Mouse (Mus musculus): ENCODE data around the gene Znfx1. TPM values are rescaled to one million over a fixed set of nuclear protein-coding genes. Genes with fewer than 3 reads are reported as not detected.

Znfx1 gene
- total RNA-seq (2021) = 10 to 100 TPM; 36.7 to 39.0 TPM

DNA sequence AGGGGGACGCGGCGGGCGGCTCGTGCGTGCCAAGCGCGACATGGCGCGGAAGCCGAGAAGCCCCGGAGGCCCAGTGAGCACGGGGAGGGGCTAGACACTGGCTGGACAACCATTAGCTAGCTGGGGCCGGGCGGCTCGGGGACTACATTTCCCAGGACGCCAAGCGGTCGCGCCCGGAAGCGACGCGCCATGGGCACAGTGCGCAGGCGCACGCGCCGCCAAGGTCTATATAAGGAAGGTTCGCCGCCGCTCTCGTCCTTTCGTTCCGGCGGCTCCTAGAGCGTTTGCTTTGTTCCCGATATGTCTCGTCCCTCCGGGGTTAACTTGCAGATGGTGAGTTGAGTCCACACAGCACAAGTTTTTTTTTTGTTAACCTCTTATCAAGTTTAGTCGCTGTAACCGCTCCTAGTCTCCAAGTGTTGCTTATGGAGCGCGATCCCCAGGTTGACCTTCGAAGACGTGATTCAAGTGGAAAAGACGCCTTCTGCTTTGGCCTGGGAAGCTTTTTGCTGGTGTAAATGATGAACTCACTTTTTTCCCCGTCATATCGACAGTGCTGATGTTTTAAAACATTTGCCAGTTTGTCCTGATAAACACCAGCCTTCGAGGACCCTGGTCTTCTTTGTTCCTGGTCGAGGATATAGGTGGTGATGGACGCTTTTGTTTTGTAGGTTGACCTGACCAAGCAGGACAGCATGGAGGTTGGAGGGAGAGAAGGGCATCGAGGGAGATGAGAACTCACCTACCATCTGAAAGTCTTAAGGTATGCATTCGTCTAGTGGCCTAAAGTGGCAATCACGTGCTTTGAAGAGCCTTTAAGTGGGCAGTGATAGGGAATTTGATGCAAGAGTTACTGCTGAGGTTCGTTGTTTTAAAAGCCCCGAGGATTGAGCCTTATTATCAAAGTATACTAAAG, at the start of gene Znfx1:
Gene Znfx1 (minus strand): TSS at position 51 of the 916 bp plus-strand sequence.
- peak; percentile 98 to 100 for DNase-seq (ENCODE audit: extremely low spot score in 1 of 2, low spot score in 1 of 2)

DNA sequence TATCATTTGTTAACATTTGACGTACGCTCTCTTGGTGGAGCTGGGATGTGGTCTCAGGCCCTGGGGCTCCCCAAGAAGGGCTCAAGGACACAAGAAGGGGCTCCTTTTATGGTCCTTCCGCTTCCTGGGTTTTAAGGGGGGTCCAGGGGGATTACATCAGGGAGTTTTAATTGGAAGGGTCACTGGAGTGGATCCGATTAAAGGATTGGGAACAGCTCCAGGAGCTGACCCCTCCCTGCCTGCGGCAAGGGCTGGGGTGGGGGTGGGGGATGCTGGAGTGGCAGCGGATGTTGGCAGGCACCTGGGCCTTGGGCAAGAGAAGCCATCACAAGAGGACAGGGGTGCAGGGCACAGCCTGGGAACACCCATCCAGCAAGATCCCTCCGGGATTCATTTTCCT, 49.4 kb upstream of the Znfx1 start:
- no peak for DNase-seq (ENCODE audit: extremely low spot score in 1 of 2, low spot score in 1 of 2)

DNA sequence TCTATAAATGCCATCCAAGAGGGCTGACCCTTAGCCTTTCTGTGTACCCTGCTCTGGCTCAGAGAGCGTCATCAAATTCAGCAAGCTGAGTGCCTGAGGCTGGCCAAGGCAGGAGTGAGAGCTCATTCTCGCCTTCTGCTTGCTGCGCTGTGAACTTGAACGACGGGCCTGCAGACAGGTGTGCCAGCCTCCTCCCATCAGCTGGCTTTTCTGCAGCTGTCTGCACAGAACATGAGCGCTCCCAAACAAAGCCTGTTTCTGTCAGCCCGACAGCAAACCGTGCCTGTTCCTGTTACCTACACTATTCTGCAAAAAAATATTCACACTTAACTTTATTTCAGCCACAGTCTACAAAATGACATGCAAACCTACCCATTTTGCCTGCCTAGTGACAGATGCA, 46.7 kb upstream of the Znfx1 start:
- DNase-seq (ENCODE audit: extremely low spot score in 1 of 2, low spot score in 1 of 2) = no peak

DNA sequence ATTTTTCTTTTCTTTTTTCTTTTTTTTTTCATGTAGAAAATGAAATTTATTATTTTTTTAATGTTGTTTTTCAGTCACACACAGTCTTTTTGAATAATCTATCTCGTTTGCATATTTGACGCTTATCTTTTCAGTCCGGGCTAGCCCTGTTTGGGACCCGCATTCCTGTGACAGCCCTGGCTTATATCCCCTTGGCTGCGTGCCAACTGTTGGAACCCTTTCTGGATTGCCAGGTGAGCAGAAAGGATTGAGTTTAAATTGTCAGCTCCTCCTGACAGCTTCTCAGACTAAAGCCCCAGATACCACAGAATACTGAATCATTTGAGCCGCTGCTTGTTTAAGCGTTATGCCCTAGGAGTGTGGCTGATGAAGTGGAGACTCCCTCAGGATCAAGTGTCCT, 40.7 kb upstream of the Znfx1 start:
- no peak for DNase-seq (ENCODE audit: extremely low spot score in 1 of 2, low spot score in 1 of 2)

DNA sequence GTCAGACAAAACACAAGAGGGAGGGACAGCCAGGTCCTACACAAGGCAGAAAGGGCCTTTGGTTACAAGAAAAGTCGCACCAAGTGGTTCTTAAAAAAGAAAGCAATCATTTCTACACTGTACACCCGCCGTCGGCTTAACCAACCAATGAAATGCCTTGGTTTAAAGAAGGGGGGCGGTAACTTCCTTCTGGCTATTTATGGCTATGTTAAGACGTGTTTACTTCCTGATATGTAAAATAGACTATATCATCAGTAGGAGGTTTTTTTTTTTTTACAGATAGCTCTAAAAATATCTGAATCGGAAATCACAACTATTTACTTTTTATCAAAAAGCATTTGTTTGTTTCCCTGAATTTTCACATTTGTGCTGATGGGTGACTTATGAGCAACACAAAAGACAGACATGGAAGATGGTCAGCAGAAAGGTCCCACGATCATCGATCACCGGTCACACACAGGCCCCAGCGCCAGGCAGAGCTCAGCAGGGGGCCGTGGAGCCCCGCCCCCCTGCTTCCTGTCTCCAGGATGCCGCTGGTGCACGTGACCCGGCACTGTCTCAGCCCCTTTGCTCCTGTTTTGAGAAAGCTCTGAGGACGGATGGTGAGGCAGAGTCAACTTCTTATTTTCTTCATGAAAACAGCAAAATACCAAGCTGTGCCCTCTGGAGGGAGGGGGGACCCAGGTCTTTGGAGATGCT, 39.1 kb upstream of the Znfx1 start:
- DNase-seq (ENCODE audit: extremely low spot score in 1 of 2, low spot score in 1 of 2) = no peak

DNA sequence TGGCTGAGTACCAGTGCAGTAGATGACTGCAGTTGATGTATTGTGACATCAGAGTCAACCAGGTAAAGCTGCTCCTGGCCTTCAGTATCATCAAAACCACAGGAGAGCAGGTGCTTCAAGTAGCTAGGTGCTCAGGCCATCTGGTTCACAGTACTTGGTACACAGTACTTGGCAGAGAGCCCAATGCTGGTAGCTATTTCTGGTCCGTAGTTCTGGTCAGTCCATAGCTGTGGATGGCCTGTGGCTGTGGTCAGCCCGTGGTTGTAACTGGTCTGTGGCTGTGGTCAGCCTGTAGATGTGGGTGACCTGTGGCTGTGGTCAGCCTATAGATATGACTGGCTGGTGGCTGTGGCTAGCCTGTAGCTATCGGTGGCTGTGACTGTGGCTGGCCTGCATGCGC, 31.9 kb upstream of the Znfx1 start:
- DNase-seq (ENCODE audit: extremely low spot score in 1 of 2, low spot score in 1 of 2) = no peak

DNA sequence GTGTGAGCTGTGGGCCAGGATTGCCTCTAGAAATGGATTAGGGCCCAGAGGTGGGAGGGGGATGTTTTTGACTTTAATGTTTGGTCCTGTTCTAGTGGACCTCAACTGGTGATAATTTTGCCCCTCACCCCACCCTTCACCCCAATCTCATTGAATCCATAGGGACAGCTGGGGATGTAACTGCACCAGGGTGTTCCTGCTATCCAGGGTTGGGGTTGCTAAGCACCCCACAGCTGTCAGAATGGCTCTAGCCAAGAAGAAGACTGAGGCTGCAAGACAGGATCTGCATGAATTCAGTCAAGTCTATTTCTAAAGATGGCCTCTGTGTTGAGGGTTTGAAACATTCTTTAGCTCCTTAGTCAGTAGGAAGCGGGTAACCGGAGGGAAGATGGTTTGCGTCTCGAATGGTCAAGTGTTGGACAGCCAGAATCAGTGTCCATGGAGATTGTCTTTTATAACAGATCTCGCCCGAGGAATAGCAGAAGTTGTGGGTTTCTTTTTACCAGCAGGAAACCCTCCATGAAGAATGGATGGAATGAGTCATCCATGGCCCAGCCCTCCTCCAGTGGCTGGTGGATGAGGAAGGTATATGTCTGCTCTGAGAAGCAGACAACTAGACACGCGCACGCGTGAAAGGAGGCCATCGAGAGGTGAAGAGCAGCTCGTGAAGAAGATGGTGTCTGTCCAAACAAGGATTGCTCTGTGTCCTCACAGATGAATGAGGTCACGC, 30.5 kb upstream of the Znfx1 start:
- DNase-seq (ENCODE audit: extremely low spot score in 1 of 2, low spot score in 1 of 2) = no peak

DNA sequence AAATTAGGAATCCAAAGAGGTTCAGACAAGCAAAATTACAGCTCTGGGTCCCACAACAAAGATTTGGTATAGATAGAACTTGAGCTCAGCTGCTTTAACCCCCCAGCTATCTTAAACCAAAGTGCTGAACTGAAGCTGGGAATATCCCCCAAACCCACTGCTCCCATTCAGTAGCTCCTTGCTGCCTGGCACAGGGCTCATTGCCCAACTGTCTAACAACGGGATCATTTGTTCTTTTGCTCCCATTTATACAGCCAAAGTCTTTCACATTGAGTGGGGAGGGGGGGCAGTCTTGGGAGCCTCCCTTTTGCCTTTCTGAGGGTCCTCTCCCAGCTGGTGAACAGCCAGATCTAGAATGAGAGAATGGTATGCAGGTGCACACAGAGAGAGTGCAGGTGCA, 27.5 kb upstream of the Znfx1 start:
- DNase-seq (ENCODE audit: extremely low spot score in 1 of 2, low spot score in 1 of 2) = no peak

DNA sequence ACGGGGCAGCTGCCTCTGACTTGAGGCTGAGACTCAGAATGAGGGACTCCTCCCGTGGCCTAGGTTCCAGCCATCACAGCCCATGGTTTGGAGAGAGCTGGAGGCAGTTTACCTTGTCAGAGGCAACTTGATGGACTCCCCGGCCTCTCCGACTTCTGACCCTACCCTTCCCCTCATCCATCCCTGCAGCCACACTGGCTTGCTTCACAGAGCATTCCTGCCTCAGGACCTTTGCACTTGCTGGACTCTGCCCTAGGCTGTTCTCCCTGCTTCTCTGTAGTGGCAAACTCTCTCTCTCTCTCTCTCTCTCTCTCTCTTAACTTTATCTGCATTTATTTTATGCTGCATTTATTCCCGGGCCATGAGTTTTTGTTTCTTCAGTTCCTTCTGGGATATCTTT, 24.0 kb upstream of the Znfx1 start:
- DNase-seq (ENCODE audit: extremely low spot score in 1 of 2, low spot score in 1 of 2) = no peak

DNA sequence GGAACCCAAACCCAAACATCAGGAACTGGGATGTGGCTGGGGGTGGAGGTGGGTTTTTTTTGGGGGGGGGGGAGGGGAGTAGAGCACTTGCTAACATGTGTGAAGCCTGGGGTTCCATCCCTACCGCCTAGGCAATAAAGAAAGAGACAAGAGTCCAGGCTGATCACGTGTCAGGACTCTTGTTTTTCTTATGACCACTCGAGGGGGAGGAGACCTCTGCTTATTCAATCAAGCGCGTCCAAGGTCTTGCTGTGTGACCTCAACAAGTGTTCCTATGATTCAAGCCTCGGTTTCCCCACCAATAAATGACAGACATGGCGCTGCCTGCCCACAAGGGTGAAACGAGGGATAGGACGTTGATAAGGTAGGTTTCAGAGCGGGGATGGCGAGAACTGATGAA, 23.3 kb upstream of the Znfx1 start:
- DNase-seq (ENCODE audit: extremely low spot score in 1 of 2, low spot score in 1 of 2) = no peak

DNA sequence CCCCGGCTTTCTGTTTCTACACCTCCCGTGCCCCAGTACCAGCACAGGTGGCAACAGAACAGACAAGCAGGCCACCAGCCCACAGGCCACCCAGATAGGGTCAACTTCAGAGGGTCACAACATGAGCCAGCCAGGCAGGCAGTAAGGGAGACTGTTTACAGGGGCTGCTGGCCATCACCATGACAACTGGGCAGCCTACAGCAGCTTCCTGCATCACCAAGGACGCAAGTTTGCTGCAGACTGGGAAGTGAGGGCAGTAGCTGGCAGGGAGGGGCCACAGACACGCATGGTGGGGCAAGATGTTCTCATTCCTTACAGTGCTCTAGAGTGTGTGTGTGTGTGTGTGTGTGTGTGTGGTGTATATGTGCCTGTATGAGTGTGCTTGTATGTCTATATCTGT, 18.8 kb upstream of the Znfx1 start:
- DNase-seq (ENCODE audit: extremely low spot score in 1 of 2, low spot score in 1 of 2) = no peak

DNA sequence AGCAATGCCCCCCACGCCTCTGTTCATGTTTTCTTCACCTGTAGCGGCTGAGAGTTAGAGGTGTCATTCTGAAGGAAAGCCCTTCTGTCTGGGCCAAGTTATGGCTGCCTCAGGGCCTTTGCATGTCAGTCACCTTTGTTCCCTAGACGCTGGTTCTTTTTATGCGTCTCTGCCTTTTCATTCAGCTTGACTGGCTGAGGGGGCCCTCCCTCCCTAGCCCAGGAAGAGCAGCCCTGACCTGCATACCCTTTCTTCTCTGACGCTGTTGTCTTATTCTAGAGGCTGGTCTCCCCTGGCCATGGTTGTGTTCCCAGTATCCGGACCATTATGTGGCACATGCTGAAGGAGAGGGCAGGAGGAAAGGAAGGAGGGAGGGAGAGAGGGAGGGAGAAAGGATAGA, 18.3 kb upstream of the Znfx1 start:
- DNase-seq (ENCODE audit: extremely low spot score in 1 of 2, low spot score in 1 of 2) = no peak

DNA sequence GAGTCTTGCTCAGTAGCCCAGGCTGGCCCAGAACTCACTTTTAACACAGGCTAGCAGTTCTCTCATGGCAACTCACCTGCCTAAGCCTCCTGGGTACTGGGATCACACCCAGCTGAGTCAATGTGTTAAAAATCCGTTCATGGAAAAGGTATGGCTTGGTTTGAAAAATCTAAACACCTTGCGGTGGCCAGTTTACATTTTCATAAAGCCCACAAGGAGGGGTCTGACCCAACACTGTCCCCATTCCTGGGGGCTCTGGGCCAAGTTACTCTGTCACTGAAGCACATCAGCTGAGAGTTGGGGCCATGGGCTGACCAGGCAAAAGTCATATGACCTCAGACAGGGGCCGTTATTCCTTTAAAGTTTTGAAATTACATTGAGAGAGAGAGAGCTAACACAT, 17.6 kb upstream of the Znfx1 start:
- no peak for DNase-seq (ENCODE audit: extremely low spot score in 1 of 2, low spot score in 1 of 2)

DNA sequence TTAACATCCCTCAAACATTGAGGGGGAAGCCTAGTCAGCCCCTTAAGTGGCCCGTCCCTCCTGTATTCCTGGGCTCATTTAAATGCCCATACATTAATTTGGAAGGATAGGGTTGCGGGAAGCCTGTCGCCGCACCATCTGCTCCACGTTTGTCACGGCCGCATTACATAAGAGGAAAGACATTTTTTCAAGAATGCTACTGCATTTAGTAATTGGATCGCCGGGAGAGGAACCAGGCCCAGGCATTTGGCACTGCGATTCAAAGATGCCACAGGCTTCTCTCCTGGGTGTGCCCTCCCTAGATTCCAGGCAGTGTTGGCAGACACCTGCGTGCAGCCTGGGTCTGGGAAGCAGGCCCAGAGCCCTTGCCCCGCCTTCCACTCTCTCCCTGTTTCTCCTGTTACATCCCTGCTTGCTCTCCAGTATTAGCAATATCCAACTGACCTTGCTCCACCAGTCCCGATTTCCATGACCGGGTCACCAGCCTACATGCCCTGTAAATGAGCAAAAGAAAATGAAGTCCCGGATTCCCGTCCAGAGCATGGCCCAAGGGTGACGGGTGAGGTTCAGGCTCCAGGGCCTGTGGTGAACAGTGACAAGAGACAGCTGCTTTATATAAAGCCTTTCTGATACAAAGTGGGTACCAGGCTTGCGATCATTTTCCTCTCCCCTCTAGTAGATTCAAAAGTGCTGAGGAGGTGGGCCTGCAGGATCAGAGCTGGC, 16.9 kb upstream of the Znfx1 start:
- DNase-seq (ENCODE audit: extremely low spot score in 1 of 2, low spot score in 1 of 2) = peak; percentile 28 to 53

DNA sequence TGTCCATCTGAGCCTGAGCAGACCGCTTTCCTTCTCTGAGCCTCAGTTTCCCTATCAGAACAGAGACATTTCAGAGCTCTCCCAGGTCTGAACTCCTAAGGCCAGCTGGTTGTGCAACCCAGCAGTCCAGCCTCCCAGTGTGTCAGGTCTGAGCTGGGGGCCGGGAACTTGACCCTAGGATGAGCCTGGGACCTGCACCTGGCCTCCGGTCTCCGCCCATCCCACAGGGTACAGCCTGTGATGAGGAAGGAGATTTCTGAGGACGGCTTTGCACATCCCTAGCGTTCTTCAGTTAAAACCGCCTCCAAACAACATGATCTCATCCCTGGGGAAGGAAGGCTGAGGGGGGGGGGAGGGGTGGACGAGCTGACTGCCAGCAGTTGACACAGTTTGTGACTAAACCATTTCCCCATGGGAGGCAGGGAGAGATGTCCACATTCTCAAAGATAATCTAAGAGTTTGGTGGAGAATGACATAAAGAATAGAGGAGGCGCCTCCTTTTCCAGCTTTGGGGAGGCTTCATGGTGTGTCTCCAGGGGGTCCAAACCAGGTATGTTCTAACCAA, 16.2 kb upstream of the Znfx1 start:
- DNase-seq (ENCODE audit: extremely low spot score in 1 of 2, low spot score in 1 of 2) = no peak

DNA sequence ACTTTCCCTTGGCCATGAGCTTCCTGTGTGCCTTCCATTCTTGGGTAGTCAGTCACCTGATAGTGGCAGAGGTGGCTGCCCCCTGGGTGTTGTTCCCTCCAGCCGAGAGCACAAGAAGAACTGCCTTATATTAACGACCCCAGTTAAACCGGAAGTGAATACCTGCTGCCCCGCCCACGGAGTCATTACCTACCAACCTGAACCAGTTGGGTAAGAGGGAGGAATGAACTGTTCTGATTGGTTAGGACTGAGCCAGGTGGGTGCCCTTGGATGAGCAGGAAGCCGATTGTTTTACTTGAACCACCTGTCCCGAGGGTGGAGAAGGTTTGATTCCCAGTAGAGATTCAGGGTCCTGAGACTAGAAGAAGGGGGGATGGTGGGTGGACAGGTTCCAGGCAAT, 15.7 kb upstream of the Znfx1 start:
- DNase-seq (ENCODE audit: extremely low spot score in 1 of 2, low spot score in 1 of 2) = no peak

DNA sequence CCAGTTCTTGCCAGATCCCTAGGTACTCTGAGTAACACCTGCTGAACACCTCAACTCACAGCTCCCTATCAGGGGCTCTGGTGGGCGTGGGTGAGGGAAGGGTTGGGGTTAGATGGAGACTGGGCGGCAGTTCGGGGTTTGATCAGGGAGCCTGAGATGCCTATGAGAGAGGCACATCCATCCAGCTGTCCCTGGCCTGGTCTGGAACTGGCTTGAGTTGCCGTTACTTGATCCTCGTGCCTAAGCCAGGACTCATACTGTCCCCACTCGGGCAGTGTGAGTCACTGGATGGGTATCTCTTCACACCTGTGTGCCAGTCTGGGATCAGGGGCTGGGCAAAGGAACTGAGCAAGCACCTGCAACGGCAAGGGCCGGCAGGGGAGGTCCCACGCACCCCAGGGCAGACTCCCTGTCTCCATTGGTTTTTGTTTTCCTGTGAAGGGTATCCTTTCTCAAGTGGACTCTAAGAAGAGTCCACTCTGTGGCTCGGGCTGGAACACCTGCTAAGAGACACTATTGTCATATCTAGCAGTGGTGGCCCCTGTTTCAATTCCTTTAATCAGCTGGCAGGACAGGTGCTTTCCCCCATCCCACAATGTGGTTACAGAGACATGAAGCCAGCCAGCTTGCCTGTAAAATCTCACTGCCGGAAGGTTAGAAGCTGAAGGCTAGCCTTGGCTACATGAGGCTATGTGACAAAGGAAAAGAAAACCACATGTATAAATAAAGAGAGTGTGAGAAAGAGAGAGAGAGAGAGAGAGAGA, 14.6 kb upstream of the Znfx1 start:
- DNase-seq (ENCODE audit: extremely low spot score in 1 of 2, low spot score in 1 of 2) = no peak

DNA sequence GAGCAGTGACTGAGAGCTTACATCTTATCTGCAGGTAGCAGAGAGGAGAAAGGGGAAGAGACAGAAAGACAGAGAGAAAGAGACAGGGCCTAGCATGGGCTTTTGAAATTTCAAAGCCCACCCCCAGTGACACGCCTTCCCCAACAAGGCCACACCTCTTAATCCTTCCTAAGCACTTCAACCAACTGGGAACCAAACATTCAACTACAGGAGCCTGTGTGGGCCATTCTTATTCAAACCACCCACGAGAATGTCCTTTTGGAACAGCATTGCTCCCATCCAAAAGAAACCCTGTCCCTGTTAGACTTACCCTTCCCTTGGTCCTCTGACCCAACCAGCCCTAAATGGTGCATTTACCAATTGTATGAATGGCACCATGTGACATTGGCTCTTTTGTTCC, 13.9 kb upstream of the Znfx1 start:
- DNase-seq (ENCODE audit: extremely low spot score in 1 of 2, low spot score in 1 of 2) = no peak

DNA sequence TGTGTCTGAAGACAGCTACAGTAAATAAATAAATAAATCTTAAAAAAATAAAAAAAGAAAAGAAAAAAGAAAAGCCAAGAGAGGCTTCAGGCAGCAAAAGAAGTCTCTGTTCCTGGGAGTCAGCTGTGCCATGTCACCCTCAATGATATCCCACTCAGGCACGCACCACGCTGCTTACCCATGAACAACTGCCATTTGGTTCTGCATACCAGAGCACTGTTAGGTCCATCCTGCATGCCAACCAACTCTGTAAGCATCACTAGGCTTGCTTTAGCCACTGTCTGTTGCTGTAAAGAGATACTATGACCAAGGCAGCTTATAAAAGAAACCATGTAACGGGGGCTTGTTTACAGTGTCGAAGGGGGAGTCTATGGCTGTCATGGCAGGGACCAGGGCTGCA, 13.5 kb upstream of the Znfx1 start:
- DNase-seq (ENCODE audit: extremely low spot score in 1 of 2, low spot score in 1 of 2) = no peak

DNA sequence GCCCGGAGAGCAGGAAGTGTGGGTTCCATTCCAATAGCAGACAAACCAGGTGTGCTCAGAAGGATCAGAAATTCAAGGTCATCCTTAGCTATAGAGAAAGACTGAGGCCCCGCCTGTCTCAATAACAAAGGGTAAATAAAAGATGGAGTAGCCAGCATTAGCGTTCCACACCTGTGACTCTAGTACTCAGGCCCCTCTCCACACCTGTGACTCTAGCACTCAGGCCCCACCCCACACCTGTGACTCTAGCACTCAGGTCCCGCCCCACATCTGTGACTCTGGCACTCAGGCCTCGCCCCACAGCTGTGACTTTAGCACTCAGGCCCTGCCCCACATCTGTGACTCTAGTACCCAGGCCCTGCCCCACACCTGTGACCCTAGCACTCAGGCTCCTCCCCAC, 11.8 kb upstream of the Znfx1 start:
- no peak for DNase-seq (ENCODE audit: extremely low spot score in 1 of 2, low spot score in 1 of 2)
